Mouse (Mus musculus) thymus, adult 2 months (tissue): Measurements from ENCODE around the gene Spz1.

Experiments used
- CTCF ChIP-seq: fragments of 200-500 bp; IDR thresholded peaks from 2 replicates; pipeline ENCODE4 v1.5.1; 2012; ENCODE audit warnings: mild to moderate bottlenecking, control low read depth, low read length, moderate library complexity, borderline replicate concordance; ENCODE audit not compliant: control insufficient read depth, poor library complexity, insufficient read depth; ENCODE audit errors: extremely low read depth
- POLR2A ChIP-seq: fragments of 200-500 bp; IDR thresholded peaks from 2 replicates; pipeline ENCODE4 v1.6.1; 2012; ENCODE audit warnings: mild to moderate bottlenecking, low read length, control low read depth, moderate library complexity; ENCODE audit not compliant: control insufficient read depth, poor library complexity, insufficient read depth; ENCODE audit errors: extremely low read depth

- TF ChIP-seq POLR2A (no peak), CTCF (no peak)
These were observed 17.0 kb upstream of the Spz1 start for GRCm38 (mm10) chr13:92592786-92593635.
